Mouse (Mus musculus) left cerebral cortex, adult 11 months (tissue): ENCODE data around the gene Zbtb8os.
"Not testable (repeated sequence)": the region's sequence is repeated elsewhere in the genome, so short reads cannot be mapped to it uniquely, and the experiment has no call there.

Experiments
- DNase-seq: peaks from one replicate; pipeline ENCODE4 v3.0.0; 2022; ENCODE audit warnings: low spot score

The Zbtb8os gene

DNA sequence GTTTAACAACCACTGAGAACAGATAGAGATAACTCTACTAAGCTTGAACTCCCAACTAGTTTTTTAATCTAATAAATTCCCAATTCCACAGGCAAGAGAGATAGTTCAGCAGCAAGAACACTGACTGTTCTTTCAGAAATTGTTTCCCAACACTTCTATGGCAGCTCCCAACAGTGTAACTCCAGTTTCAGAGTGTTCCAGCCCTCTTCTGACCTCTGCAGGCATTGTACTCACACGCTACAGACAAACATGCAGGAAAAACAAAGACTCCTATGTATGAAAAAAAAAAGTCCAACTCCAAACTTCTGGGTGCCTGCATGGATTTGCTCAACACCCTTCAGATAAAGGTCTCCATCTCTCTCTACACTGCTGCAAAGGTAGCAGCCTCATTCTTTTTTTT lies 2.6 kb upstream of the Zbtb8os start:
- DNase-seq, result no peak

DNA sequence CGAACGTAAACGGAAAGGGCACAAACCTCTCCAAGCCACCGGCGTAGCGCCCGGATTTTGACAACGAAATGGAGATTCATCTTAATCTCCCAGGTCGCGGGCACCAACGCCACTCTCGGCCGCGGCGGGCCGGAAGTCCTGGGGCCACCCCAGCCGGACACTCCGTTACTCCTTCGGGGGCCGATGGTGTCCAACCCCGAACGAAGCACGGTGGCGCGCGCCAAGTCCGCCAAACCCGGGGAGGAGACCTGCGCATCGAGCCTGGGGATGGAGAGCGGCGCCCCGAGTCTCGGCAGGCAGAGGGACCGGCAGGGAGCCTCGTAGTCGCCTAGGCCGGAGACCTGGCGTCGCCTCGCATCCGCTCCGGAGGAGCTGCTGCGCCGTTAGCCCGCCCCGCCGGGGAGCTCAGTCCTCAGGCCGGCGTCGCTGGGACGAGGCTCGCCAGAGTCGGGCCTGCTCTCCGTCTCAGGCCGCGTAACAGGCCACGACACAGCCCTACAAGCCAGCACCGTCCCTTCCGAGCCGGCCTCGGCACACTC lies 749 bp upstream of the Zbtb8os start:
- no peak for DNase-seq

DNA sequence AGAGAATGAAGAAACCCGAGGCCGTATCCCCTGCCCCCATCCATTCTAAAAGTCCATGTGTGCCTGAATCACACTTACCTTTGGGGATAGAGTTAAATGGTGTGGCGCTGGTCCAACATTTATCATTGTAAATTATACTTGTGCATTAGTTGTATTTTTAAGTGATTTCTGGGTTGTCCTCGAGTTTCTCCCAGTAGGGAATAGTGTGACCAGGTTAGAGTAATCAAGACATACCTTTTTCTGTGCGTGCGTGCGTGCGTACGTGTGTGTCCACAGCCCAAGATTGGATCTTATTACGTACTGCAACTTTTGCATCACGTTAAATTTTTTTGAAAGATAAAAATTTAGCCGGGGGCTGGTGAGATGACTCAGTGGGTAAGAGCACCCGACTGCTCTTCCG lies 796 bp downstream of the Zbtb8os start:
- DNase-seq, result no peak

DNA sequence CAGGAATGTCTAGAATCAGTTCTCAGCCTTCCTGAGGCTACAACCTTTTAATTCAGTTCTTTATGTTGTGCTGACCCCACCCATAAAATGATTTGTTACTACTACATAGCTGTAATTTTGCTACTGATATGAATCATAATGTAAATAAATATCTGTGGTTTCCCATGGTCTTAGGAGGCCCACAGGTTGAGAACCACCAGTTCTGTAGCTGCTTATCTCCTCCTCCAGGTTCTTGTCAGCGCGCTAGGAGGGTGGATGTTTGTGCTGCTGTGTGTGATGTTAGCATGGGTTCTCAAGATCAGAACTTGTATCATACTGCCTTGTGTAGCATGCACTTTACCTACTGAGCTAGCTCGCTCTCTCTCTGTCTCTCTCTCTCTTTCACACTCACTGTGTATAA lies 4.2 kb downstream of the Zbtb8os start:
- no peak for DNase-seq

DNA sequence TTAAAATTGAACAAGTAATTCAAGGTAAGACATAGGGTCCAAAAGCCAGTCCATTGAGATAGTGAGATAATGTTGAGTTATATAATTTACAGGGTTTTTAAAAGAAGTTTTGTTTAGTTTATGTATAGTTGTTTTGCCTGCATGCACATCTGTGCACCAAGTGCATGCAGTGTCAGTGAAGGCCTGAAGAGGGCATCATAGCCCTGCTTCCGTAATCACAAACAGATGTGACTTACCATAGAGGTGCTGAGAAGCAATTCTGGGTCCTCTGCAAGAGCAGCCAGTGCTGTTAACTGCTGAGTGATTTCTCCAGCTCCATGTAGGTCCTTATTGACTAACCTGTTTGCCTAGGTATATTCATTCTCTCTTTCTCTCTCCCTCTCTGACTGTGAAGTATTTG lies 6.4 kb downstream of the Zbtb8os start:
- DNase-seq, result no peak

DNA sequence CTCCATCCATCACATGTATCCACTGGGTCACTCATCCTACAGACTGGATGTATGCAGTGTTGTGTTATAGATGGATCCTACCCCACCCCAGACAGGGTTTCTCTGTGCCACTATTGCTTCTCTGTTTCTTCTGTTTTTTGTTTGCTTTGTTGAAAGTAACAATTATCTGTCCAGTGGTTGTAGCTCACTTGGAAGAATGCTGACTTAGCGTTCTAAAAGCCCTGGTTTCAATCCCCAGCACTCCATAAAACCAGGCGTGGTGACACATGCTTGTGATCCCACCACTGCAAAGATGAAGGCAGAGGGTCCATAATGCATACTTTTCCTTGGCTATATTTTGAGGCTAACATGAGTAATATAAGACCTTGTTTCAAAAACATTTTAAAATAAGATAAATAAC lies 7.2 kb downstream of the Zbtb8os start:
- DNase-seq, result no peak

DNA sequence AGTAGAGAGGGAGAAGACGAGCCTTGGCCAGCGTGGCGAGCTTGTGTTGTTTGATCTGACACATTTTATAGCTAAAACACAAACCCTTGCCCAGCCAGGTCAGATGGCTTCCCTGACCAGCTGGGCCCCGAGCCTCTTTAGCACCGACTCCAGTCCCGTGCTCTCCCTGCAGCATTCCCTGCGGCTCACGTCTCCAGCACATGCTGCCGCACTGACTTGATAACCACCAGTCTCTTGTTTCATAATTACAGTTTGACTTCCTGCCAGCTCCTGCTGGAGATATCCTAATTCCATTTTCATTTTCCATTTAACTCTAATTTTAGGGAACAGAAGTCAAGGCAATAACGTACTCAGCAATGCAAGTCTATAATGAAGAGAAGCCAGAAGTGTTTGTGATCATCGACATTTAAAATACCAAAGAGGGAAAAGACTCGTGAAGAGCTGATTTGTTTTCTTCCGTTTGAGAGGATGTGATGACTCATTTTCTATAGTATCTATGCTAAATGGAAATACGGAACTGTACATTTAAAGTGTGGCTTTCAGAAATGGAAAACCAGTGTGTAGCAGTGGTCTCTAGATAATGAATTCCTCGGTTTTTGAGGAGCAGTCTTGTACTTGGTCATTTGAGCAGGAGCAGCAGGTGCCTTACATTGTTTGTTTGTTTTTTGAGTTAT lies 11.1 kb downstream of the Zbtb8os start:
- DNase-seq, result peak; percentile 45

DNA sequence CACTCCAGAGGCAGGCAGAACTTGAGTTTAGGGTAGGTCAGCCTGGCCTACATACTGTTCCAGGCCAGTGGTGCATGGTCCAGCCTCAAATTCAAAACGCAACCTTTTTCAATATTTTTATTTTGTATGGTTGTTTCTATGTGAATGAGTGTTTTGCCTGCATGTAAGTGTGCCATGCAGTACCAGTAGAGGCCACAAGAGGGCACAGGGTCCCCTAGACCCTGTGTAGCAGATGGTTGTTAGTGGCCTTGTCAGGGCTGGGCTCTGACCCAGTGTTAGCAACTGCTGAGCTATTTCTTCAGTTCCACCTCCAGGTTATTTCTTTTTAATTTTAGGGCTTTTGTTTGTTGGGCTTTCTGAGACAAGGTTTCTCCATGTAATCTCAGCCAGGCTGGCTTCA lies 15.1 kb downstream of the Zbtb8os start:
- DNase-seq, result no peak

DNA sequence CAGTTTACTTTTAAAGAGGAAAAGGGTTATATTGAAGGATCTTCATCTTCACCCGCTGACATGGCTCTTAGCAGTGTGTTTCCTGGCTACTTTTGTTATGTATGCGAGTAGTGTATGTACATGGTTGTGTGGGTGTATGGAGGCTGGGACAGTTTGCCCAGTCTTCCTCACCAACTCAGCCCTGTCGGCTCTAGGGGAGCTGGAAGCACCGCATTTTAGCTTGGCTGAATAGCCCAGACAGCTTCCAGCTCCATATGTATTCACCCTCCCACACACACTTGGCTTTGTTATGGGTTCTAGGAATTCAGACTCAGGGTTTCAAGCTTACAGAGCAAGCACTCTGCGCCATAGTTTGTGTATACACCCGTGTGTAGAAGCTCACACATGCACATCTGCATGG lies 15.6 kb downstream of the Zbtb8os start:
- peak; percentile 46 for DNase-seq

DNA sequence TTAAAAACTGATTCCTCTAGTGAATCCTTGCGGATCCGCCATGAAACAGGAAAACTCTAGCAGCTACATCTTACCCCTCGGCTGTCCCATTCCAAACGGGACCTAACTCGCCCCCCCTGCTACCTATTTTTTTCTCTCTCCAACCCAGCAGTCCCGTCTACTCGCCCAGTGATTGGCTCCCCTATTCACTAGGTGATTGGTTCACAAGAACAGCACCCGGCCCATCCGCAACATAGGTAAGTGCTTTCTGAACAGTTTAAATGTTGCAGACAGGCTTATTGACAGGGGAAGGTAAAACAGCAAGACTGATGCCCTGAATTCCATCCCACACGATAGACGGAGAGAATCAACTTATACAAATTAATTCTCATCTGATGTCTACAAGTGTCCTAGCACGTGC lies 17.7 kb downstream of the Zbtb8os start:
- no peak for DNase-seq

DNA sequence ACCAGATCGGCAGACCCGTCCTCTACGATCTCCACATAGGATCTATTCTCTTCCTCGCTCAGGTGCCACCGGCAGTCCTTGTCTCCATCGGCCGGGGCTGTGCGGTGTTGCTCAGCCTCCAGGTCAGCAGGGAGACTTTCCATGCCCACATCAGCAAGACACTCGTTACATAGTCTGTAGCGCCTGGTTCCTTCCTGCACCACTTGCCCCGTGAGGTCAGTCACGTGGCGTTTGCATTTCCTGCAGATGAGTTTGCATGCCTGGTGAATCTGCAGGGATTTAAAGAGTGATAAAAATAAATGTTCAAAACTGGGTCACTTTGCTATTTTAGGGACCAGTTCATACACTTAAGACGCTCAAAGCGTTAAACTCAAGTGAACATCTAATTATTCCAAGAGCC lies 18.7 kb downstream of the Zbtb8os start:
- no peak for DNase-seq

DNA sequence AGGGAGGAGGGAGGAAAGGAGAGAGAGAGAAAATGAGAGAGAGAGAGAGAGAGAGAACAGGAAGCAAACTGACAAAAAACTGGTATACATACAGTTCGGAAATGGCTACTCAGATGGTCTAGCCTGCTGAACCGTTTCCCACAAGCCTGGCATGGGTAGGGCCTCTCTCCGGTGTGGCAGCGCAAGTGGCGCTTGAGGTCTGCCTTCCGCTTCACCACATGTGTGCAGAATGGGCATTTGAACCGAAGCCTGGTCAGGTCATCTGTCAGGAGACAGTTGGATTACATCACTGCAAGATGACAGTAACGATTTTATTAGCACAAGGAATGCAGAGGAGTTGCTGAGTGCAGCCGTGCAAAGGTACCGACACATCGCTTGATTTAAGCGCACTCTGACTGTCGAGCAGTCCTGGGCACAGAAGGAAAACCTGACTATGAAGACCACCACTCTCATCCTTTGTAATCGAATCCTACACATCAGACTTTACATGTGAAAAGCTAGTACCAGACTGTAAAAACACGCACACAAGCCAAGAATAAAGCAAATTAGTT lies 22.2 kb downstream of the Zbtb8os start:
- DNase-seq, result no peak

DNA sequence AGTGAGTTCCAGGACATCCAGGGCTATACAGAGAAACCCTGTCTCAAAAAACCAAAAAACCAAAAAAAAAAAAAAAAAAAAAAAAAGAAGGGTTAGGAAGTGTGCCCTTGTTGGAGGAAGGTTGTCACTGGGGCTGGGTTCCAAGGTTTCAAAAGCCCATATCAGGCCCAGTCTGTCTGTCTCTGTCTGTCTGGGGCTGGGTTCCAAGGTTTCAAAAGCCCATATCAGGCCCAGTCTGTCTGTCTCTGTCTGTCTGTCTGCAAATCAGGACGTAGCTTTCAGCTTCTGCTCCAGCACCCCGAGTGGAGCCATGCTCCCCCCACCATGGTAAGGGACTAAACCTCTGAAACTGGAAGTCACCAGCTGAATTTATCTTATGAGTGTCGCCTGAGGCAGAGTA lies 26.7 kb downstream of the Zbtb8os start:
- not testable (repeated sequence) for DNase-seq

DNA sequence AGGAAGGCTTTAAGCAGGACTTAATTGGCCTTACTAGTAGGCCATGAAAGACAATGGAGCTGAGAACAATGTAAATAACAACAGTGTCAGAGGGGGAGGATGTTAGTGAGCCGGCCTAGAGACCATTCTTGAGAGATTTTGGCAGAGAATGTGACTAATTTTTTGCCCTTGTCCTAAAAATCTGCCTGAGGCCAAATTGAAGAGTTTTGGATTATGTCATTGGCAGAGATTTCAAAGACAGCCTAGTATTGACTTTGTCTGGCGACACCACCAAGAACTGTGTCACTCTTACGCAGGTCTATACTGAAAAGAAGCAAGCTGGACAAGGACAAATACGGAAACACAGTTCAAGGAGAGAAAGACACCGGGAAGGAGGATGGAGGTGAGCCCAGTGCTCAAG lies 27.3 kb downstream of the Zbtb8os start:
- no peak for DNase-seq

DNA sequence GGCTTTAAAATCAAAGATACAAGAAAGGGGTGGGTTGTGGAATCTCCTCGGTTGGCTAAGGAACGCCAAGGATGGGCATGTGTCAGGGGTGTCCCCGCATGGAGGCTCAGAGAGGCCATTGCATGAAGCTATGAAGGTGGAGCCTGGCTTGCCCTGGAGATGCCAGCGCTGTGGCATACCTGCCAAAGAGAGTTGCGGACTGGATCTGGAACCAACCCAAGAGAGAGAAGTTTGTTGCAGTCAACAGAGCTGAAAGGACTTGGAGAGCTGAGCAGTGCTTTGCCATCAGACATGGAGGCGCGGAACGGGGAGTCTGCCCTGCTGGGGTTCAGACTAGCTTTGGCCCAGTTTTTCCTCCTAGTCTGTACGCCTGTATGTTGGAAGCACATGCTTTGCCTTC lies 28.0 kb downstream of the Zbtb8os start:
- no peak for DNase-seq

DNA sequence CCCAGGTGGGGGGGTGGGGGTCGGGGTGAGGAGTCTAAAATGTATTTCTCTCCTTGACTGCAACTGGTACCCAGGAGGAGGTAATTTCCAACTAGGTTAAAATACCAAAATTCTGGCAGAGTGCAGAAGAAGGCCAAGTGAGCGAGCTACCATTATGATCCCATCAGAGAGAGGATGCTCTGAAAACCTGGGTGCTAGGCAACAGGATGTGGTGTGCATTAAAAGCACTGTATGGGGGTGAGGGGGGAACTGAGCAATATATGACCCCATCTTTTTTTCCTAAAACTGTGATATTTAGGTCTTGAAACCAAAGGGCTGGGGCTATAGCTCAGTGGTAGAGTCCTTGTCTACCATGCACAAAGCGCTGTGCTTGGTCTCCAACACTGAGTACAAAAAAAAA lies 28.9 kb downstream of the Zbtb8os start:
- DNase-seq, result no peak

DNA sequence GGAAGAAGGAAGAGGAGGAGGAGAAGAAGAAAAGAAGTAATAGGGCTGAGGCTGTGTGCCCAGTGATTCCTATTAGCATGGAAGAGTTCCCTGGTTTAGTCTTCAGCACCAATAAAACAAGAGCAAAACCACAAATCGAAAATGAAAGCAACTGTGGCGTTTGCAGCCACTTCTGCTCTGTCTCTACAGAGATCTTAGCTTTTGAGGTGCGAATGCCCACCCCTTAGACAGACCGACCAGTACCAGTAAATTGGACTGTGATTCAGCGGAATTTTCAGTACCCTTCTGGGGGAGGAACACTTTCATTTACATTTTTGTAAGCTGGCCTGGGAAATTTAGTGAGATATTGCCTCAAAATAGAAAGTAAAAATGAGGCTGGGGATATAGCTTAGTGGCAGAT lies 29.7 kb downstream of the Zbtb8os start:
- no peak for DNase-seq

DNA sequence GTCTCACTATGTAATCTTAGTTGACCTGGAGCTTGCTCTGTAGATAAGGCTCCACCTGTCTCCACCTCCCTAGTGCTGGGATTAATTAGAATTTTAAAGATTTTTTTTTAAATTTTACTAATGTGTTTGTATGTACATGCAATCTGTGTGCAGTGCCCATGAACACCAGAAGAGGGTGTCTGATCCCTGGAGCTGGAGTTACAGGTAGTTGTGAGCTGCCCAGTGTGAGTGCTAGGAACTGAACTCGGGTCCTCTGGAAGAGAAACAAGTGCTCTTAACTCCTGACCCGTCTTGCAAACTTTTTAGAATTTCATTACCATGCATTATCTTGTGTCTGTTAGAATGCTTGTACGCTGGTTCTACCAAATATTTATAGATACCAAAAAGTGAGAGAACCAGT lies 35.9 kb downstream of the Zbtb8os start:
- DNase-seq, result no peak

DNA sequence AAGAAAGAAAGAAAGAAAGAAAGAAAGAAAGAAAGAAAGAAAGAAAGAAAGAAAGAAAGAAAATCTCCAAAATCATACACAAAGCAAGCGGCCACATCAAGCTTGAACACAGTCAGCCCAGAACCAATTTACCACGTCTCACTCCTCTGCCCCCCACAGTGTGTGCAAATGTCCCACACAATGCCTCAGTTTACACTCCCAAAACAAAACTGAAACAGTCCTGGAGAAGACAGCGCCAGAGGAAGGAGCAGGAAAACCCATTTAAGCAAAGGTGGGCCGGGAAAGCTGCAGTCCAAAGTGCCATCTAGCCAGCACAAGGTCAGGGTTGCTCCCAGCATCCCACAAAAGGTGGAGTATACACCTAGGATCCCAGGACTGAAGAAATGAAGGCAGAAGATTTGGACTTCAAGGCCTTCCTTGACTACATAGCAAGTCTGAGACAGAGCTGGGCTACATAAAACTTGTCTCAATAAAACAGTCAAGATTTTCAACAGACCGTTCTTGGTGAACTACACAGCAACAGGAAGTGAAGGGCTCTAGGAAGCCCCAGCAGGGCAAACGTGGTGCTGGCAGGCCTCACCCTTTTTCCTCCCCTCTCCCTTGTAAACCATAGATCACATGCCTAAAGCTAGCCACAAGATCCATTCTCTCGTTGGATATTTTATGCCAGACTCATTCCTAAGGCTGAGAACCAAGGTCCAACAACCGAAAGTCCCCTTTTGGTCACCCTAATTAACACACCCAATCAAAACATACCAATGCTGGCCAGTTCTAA lies 37.9 kb downstream of the Zbtb8os start:
- DNase-seq, result no peak

DNA sequence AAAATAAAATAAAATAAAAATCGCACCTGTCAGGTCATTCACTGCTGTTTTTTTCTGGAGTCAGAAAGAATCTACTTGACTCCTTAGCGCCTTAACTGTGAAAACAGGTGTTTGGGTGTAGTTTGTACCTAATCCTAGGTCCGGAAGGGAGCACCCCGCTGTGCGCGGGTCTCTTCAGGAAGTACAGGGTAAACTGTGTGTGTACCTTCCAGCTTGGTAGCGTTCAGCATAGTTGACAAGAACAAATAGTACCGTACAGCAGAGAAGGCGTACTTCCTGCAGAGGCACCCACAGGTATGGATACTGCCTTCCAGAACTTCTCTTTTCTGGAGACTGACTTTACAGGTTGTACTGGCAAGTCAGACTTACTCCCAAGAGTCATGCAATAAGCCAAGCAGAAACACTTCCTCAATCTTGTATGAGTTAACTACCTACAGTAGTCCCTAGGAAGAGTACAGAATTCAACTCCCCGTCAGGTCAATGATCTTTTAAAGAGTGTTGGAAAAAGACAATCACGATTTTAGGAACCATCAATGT lies 38.8 kb downstream of the Zbtb8os start:
- DNase-seq, result no peak

DNA sequence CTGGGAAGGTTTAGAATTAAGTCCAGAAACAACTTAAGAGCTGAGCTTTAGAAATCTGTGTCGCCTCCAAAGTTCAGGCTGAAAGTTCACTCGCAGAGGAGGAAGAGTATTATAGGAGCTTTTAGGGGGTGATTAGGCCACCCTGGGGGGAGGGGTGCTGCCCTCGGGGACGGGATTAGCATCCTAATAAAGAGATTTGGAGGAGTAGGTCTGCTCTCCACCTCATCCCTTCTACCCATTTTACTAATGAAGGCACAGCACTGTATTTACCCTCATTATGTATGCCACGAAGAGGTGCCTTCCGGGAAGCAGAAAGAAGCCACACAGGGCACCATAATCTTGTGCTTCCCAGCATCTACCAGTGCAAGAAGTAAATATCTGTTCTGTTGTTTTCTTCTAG lies 39.5 kb downstream of the Zbtb8os start:
- no peak for DNase-seq

DNA sequence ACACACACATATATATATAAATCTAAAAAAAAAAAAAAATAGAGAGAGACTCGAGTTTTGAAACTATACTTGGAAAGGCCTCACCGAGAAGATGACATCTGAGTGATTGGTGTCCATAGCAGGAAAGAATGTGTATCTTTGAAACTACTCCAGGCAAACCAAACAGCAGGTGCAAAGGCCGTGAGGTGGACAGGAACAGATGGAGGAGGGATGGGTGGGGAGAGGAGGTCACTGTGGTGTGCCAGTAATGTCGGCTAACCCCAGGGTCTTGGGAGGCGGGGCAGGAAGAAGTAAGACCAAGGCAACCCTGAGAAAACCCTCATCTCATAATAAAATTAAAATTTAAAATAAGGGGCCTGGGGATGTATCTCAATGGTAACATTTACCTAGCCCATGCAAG lies 40.3 kb downstream of the Zbtb8os start:
- DNase-seq, result no peak

DNA sequence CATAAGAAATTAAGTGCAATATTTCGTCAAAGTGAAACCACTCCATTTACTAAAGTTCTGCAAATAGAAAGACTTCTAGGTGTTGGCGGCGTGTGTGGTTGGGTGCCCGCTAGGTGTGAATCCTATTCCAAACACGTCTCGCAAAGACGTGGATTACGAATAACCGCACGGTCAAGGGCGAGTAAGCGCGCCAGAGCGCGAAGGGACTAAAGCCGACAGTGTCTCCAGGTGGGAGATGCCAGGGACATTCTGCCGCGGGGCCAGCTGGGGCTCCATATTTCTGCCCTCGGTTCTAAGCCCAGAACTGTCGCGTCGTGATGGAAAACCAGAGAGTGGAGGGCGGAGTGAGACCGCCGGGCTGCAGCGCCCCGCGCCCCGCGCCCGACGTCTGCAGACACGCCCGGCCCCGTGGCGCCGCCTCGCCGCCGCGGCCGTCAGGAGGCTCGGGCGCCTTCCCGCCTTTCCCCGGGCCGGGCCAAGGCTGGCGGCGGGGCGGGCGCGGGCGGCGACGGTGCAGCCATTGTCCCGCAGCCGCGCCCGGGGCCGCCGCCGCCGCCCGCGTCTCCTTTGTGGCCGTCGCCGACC lies 41.6 kb downstream of the Zbtb8os start:
- DNase-seq, result no peak
